Mouse (Mus musculus) bone marrow, adult 2 months (tissue): ENCODE results near the gene Amh.

ENCODE experiments used
- CTCF ChIP-seq: fragments of 200-500 bp; IDR thresholded peaks from 2 replicates; pipeline ENCODE4 v1.5.1; 2011; ENCODE audit warnings: low read length, control low read depth; ENCODE audit not compliant: control insufficient read depth, insufficient read depth
- POLR2A ChIP-seq: fragments of 200-500 bp; IDR thresholded peaks from 2 replicates; pipeline ENCODE4 v1.6.1; 2011; ENCODE audit warnings: low read depth, mild to moderate bottlenecking, control low read depth, low read length, borderline replicate concordance; ENCODE audit not compliant: control insufficient read depth

DNA sequence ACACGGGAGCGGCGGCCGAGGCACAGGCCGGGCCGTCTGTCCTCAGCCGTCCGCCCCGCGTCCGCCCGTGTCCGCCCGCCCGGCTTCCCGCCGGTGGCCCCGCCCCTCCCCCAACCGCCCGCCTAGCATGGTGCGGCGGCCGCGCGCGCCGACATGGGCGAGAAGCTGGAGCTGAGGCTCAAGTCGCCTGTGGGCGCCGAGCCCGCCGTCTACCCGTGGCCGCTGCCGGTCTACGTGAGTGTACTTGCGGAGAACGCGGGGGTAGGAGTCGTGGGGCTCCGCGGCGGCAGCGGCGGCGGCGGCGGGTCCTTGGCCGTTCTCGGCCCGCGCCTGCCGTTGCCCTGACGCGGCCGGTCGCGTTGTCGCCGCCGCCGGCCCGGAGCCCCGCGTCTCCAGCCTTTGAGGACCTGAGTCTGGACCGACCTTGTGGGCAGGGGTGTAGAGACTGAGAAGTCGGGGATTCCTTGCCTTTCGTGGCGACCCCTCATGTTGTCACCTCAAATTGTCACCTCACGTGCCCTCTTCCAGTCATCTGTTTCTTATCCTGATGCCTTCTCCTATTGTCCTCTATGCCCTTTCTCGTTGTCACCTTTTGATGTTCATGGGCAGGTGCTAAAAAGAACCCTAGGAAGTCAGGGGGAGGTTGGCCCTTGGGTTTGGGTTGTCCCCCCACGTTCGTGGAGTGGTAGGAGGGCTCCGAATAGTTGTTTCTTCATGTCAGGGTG is 49.6 kb upstream of the Amh start:
- TF ChIP-seq CTCF (no peak), POLR2A (no peak)
